Mouse (Mus musculus) limb, embryonic 13.5 days (tissue): ENCODE results near the gene Cdk16. TPM values are rescaled to one million over a fixed set of nuclear protein-coding genes. Genes with fewer than 3 reads are reported as not detected.

Experiments used
- polyA plus RNA-seq: library from polyadenylated mRNA; unstranded; fragments of >200 nt; fragmentation: Nextera tagmentation; extraction: Ambion mirVana; gene quantifications from 2 replicates; pipeline ENCODE4 v1.2.1, GENCODE M21; 2015

Gene Cdk16
- polyA plus RNA-seq, 1 experiment from 2014 or later, result 116 TPM

Other genes starting within 250 kb of the Cdk16 start
- 0.75 and 1.1 TPM in 2 replicates for gene Rgn, start 138.2 kb upstream of the Cdk16 start, polyA plus RNA-seq
- gene Rbm10, start 70.5 kb upstream of the Cdk16 start, polyA plus RNA-seq, result 72.7 and 73.9 TPM in 2 replicates
- gene Ndufb11, start 70.3 kb upstream of the Cdk16 start, polyA plus RNA-seq, result 207 and 219 TPM in 2 replicates
- 206 and 220 TPM in 2 replicates for gene Uba1, start 29.6 kb upstream of the Cdk16 start, polyA plus RNA-seq
- gene Usp11, start 16.0 kb downstream of the Cdk16 start, polyA plus RNA-seq, result 56.9 and 60.7 TPM in 2 replicates
- gene Araf, start 109.9 kb downstream of the Cdk16 start, polyA plus RNA-seq, result 116 and 119 TPM in 2 replicates
- 23.5 and 23.7 TPM in 2 replicates for gene Timp1, start 182.2 kb downstream of the Cdk16 start, polyA plus RNA-seq
- 0.19 and 0.28 TPM in 2 replicates for gene Syn1, start 233.1 kb downstream of the Cdk16 start, polyA plus RNA-seq
- gene Cfp, start 243.6 kb downstream of the Cdk16 start, polyA plus RNA-seq, result 4.5 and 5.7 TPM in 2 replicates